Mouse (Mus musculus) hindbrain, embryonic 16.5 days (tissue): ENCODE data around the gene Osbpl2. TPM values are rescaled to one million over a fixed set of nuclear protein-coding genes. Genes with fewer than 3 reads are reported as not detected.

Experiments used
- ATAC-seq: fragments of 200-750 bp; cut with Nextera tagmentation; 2 replicates; pipeline ENCODE4 v1.8.0; 2017; ENCODE audit warnings: moderate TSS enrichment, moderate library complexity
- H3K27ac ChIP-seq: fragments of 300-500 bp; sonication (generic); 2 replicates; pipeline ENCODE4 v1.5.1; 2014; ENCODE audit warnings: low read depth, mild to moderate bottlenecking, control low read depth, low read length, moderate library complexity
- H3K27me3 ChIP-seq: fragments of 300-500 bp; sonication (generic); replicated peaks from 2 replicates; pipeline ENCODE4 v1.6.1; 2014; ENCODE audit warnings: low read length; ENCODE audit not compliant: control insufficient read depth, insufficient read depth
- H3K36me3 ChIP-seq: fragments of 300-500 bp; sonication (generic); 2 replicates; pipeline ENCODE4 v1.6.1; 2014; ENCODE audit warnings: mild to moderate bottlenecking, low read length, moderate library complexity, mixed read lengths; ENCODE audit not compliant: control insufficient read depth, insufficient read depth
- H3K4me1 ChIP-seq: fragments of 300-500 bp; sonication (generic); 2 replicates; pipeline ENCODE4 v1.6.1; 2014; ENCODE audit warnings: low read depth, low read length; ENCODE audit not compliant: control insufficient read depth, insufficient read depth
- H3K4me2 ChIP-seq: fragments of 300-500 bp; sonication (generic); 2 replicates; pipeline ENCODE4 v1.6.1; 2014; ENCODE audit warnings: mild to moderate bottlenecking, low read length, control low read depth, moderate library complexity
- H3K4me3 ChIP-seq: fragments of 300-500 bp; sonication (generic); 2 replicates; pipeline ENCODE4 v1.5.1; 2014; ENCODE audit warnings: mild to moderate bottlenecking, low read length, control low read depth, moderate library complexity
- H3K9ac ChIP-seq: fragments of 300-500 bp; sonication (generic); 2 replicates; pipeline ENCODE4 v1.6.1; 2014; ENCODE audit warnings: low read depth, mild to moderate bottlenecking, control low read depth, low read length, moderate library complexity
- H3K9me3 ChIP-seq: fragments of 300-500 bp; sonication (generic); 2 replicates; pipeline ENCODE4 v1.6.1; 2014; ENCODE audit warnings: mild to moderate bottlenecking, low read length, moderate library complexity; ENCODE audit not compliant: control insufficient read depth
- WGBS: fragments of 180-500 bp; shearing (Covaris S2); extraction: QIAGEN DNeasy Blood & Tissue Kit; methylation state at CpG from one replicate; pipeline ENCODE4 v1.1.7; 2014; 5-methylcytosine and 5-hydroxymethylcytosine counted together
- polyA plus RNA-seq: library from polyadenylated mRNA; unstranded; fragments of >200 nt; fragmentation: Nextera tagmentation; extraction: Ambion mirVana; gene quantifications from 2 replicates; pipeline ENCODE4 v1.2.1, GENCODE M21; 2015

Gene Osbpl2
- polyA plus RNA-seq, 1 experiment from 2014 or later, result 70.5 TPM

DNA sequence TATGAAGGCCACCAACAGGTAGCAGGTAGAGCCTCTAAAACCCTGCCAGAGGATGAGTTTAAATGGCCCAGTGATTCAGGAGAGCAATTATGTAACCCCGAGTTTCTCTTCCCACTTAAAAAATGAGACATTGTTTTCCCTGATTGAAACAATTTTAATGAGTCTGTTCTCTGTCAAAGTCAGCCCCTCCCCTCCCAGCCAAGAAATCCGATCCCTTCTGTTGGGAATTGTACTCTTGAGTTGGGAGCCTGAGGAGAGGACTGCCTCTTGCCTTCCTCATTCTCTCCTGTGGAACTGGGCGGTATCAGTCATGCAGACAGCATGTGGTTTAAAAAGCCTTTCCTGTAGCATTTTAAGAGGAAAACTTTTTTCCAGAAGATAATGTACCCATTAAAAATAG, 34.5 kb upstream of the Osbpl2 start:
- H3K4me2 ChIP-seq, result no peak overlapping the region
- no peaks in the 10 kb centered on the region for H3K9me3 ChIP-seq
- no peak overlapping the region for H3K9ac ChIP-seq
- WGBS, result 55% methylated on average over 3 of the region's 3 CpGs
- H3K27me3 ChIP-seq, result no peaks in the 10 kb centered on the region
- peaks cover 6% of the 10 kb centered on the region for H3K36me3 ChIP-seq
- H3K27ac ChIP-seq, result no peak overlapping the region
- ATAC-seq, result no peak
- H3K4me3 ChIP-seq, result no peak overlapping the region
- H3K4me1 ChIP-seq, result no peaks in the 10 kb centered on the region; the same call in 1 of the 2 replicates

- no peak overlapping the region for H3K4me3 ChIP-seq
- H3K9me3 ChIP-seq, result no peaks in the 10 kb centered on the region
- H3K4me2 ChIP-seq, result no peak overlapping the region
- 0 out of 2 replicates have a peak overlapping the region, but pooled peaks have one; percentile 4 for H3K9ac ChIP-seq
- no peaks in the 10 kb centered on the region; the same call in 1 of the 2 replicates for H3K4me1 ChIP-seq
- 66% methylated on average over 16 of the region's 16 CpGs for WGBS
- H3K27me3 ChIP-seq, result no peaks in the 10 kb centered on the region
- H3K27ac ChIP-seq, result peak overlapping the region; percentile 9; the same call in 1 of the 2 replicates
- peak; percentile 40 for ATAC-seq
- H3K36me3 ChIP-seq, result peaks cover 6% of the 10 kb centered on the region
Measured at GRCm38 (mm10) chr2:180085926-180086636, 33.0 kb upstream of the Osbpl2 start.

GRCm38 (mm10) chr2:180086637-180087027, 32.5 kb upstream of the Osbpl2 start:
- Histone ChIP-seq H3K9me3 (no peaks in the 10 kb centered on the region), H3K27ac (no peak overlapping the region; the same call in 1 of the 2 replicates), H3K4me1 (no peaks in the 10 kb centered on the region; the same call in 1 of the 2 replicates), H3K9ac (no peak overlapping the region), H3K27me3 (no peaks in the 10 kb centered on the region), H3K4me2 (no peak overlapping the region), H3K36me3 (peaks cover 6% of the 10 kb centered on the region), H3K4me3 (no peak overlapping the region)
- WGBS, result 85% methylated on average over 5 of the region's 5 CpGs
- ATAC-seq, result no peak

DNA sequence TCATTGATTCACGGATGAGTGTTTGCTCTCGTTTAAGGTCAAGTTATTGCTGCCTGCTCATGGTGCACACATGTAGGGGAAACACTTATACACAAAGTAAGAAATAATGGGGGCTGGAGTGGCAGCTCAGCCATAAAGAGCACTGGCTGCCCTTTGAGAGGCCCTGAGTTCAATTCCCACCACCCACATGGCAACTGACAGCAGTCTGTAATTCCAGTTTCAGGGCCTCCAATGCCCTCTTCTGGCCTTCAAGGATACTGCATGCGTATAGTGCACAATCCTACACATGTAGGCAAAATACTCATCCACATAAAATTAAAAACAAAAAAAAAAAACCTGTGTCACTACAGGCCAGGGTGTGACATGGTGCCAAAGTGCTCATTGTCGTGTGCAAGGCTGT, 31.6 kb upstream of the Osbpl2 start:
- Histone ChIP-seq H3K4me2 (no peak overlapping the region), H3K27ac (no peak overlapping the region), H3K36me3 (peaks cover 3% of the 10 kb centered on the region), H3K9ac (no peak overlapping the region), H3K9me3 (no peaks in the 10 kb centered on the region), H3K4me1 (no peaks in the 10 kb centered on the region; the same call in 1 of the 2 replicates), H3K27me3 (no peaks in the 10 kb centered on the region), H3K4me3 (no peak overlapping the region)
- no peak for ATAC-seq
- WGBS, result 90% methylated on average over 4 of the region's 4 CpGs

DNA sequence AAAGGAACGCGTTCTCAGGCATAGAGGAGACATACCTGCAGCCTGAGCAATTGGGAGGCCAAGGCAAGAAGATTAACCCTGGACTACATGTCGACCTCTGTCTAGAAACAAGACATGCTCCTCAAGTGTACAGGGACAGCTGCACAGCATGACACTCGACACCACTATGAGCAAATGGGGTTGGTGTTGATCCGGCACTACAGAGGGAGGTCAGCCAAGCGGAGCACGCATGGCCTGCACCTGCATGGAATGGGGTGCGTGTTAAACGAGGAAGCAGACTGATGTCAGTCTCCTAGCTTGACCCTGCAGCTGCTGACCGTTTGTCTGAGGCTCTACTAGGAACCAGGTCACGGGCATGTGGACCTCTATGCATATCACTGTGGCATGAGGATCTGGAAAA, 28.8 kb upstream of the Osbpl2 start:
- no peak overlapping the region for H3K4me2 ChIP-seq
- no peak overlapping the region for H3K4me3 ChIP-seq
- H3K27me3 ChIP-seq, result no peaks in the 10 kb centered on the region
- H3K27ac ChIP-seq, result no peak overlapping the region
- H3K9me3 ChIP-seq, result no peaks in the 10 kb centered on the region
- H3K9ac ChIP-seq, result no peak overlapping the region
- H3K4me1 ChIP-seq, result no peaks in the 10 kb centered on the region; the same call in 1 of the 2 replicates
- 76% methylated on average over 11 of the region's 11 CpGs for WGBS
- no peaks in the 10 kb centered on the region for H3K36me3 ChIP-seq
- no peak for ATAC-seq

DNA sequence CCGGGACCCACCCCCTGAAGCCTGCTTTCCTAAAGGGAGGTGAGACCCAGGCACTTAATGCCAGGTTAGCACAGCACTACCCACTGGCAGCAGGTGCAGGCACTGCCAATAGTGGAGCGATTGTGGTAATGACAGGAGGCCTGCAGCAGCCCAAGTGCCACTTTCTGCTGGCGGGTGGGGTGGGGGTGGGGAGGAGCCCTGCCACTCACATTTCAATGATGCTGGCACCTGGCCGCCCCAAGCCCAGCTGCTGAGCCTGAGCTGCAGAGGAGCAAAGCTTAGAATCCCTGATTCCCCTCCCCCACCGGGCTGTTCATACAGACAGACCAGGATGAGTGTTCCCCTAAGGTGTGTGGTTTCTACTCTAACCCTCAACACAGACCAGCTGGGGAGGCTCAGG, 23.4 kb upstream of the Osbpl2 start:
- Histone ChIP-seq H3K4me1 (peaks cover 8% of the 10 kb centered on the region), H3K9me3 (no peaks in the 10 kb centered on the region), H3K4me3 (no peak overlapping the region), H3K36me3 (no peaks in the 10 kb centered on the region), H3K4me2 (no peak overlapping the region), H3K9ac (no peak overlapping the region), H3K27me3 (peaks cover 4% of the 10 kb centered on the region), H3K27ac (no peak overlapping the region)
- WGBS, result 48% methylated on average over 4 of the region's 5 CpGs
- no peak for ATAC-seq

GRCm38 (mm10) chr2:180097585-180097984, 21.5 kb upstream of the Osbpl2 start:
- H3K9me3 ChIP-seq, result no peaks in the 10 kb centered on the region
- H3K9ac ChIP-seq, result no peak overlapping the region
- no peaks in the 10 kb centered on the region for H3K36me3 ChIP-seq
- H3K4me2 ChIP-seq, result no peak overlapping the region
- H3K4me1 ChIP-seq, result peaks cover 8% of the 10 kb centered on the region
- 40% methylated on average over 3 of the region's 3 CpGs for WGBS
- H3K27me3 ChIP-seq, result peaks cover 17% of the 10 kb centered on the region
- H3K4me3 ChIP-seq, result no peak overlapping the region
- ATAC-seq, result no peak
- H3K27ac ChIP-seq, result no peak overlapping the region

- H3K9me3 ChIP-seq, result no peaks in the 10 kb centered on the region
- H3K4me3 ChIP-seq, result no peak overlapping the region
- H3K36me3 ChIP-seq, result no peaks in the 10 kb centered on the region
- 0 out of 2 replicates have a peak overlapping the region, but pooled peaks have one; percentile 29 for H3K27ac ChIP-seq
- ATAC-seq, result no peak
- H3K4me2 ChIP-seq, result no peak overlapping the region
- no peak overlapping the region for H3K9ac ChIP-seq
- 42% methylated on average over 5 of the region's 5 CpGs for WGBS
- H3K4me1 ChIP-seq, result peaks cover 13% of the 10 kb centered on the region
- H3K27me3 ChIP-seq, result peaks cover 17% of the 10 kb centered on the region
Measured at GRCm38 (mm10) chr2:180098167-180098566, 20.9 kb upstream of the Osbpl2 start.

GRCm38 (mm10) chr2:180099529-180099928, 19.6 kb upstream of the Osbpl2 start:
- H3K27me3 ChIP-seq, result peaks cover 19% of the 10 kb centered on the region
- H3K9me3 ChIP-seq, result no peaks in the 10 kb centered on the region
- H3K9ac ChIP-seq, result no peak overlapping the region
- H3K4me2 ChIP-seq, result peak overlapping the region; percentile 15
- H3K27ac ChIP-seq, result no peak overlapping the region
- no peak overlapping the region for H3K4me3 ChIP-seq
- no peak for ATAC-seq
- no peaks in the 10 kb centered on the region for H3K36me3 ChIP-seq
- H3K4me1 ChIP-seq, result peaks cover 23% of the 10 kb centered on the region
- 15% methylated on average over 11 of the region's 15 CpGs for WGBS
